Comparison of ENCODE assay signal across 16 mouse cellular contexts in genomic region chr13:31720731-31721130, GRCm38 (mm10).
"Had no signal": no experiment of that assay in that cellular context is flagged by ENCODE, and none has a peak within 500 bp of the region (broad histone marks: within the 10 kb centered on the region; RNA-seq: fewer than 3 reads in every experiment).

No protein-coding gene starts in this region.

- H3K27ac ChIP-seq: neural tube, embryonic 13.5 days; neural tube, embryonic 15.5 days; stomach, embryonic 15.5 days; stomach, postnatal 0 days had no signal

- H3K4me2 ChIP-seq: neural tube, embryonic 13.5 days; neural tube, embryonic 15.5 days; stomach, embryonic 15.5 days had no signal

- H3K9ac ChIP-seq: neural tube, embryonic 13.5 days; neural tube, embryonic 15.5 days; stomach, embryonic 15.5 days had no signal

- DNase-seq: retina, postnatal 1 day; right cerebral cortex, adult 18-20 months; right cerebral cortex, postnatal 14 days; right cerebral cortex, postnatal 25 days; right cerebral cortex, postnatal 4 days; spleen, adult 18-20 months; thymus, adult 18-20 months; thymus, adult 2 months; thymus, postnatal 14 days; thymus, postnatal 25 days; thymus, postnatal 36 days; thymus, postnatal 4 days had no signal

- H3K9me3 ChIP-seq: neural tube, embryonic 13.5 days; neural tube, embryonic 15.5 days; stomach, embryonic 15.5 days had no signal

- H3K4me1 ChIP-seq: neural tube, embryonic 13.5 days; neural tube, embryonic 15.5 days; stomach, embryonic 15.5 days had no signal

- H3K27me3 ChIP-seq: neural tube, embryonic 13.5 days; neural tube, embryonic 15.5 days; stomach, embryonic 15.5 days had no signal

- H3K4me3 ChIP-seq: neural tube, embryonic 13.5 days; neural tube, embryonic 15.5 days; stomach, embryonic 15.5 days had no signal

- H3K36me3 ChIP-seq: neural tube, embryonic 13.5 days; neural tube, embryonic 15.5 days; stomach, embryonic 15.5 days had no signal
